Mouse (Mus musculus): ENCODE results near the gene Immp2l.
"Not testable (repeated sequence)": the region's sequence is repeated elsewhere in the genome, so short reads cannot be mapped to it uniquely, and the experiment has no call there.

Immp2l gene

GRCm38 (mm10) chr12:41674861-41675260 lies 651.0 kb downstream of the Immp2l start:
- no peak for DNase-seq (ENCODE audit: low spot score)

- DNase-seq (ENCODE audit: low spot score) = no peak
Measured at GRCm38 (mm10) chr12:41680141-41680540, 656.3 kb downstream of the Immp2l start.

DNA sequence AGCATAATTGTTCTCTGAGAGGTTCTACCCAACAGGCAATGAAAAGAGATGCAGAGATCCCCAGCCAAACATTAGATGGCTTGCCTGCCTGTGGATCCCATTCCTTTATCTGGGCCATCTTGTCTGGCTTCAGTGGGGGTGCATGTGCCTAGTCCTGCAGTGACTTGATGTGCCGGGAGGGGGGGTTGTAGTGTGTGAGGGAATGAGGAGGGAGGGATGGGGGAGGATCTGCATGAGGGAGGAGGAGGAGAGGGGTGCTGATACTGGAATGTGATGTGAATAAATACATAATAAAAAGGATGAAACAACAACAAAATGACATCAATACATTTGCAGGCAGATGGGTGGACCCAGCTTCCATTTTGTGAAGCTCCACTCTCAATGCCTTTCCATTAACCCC lies 658.3 kb downstream of the Immp2l start:
- no peak for DNase-seq (ENCODE audit: low spot score)

DNA sequence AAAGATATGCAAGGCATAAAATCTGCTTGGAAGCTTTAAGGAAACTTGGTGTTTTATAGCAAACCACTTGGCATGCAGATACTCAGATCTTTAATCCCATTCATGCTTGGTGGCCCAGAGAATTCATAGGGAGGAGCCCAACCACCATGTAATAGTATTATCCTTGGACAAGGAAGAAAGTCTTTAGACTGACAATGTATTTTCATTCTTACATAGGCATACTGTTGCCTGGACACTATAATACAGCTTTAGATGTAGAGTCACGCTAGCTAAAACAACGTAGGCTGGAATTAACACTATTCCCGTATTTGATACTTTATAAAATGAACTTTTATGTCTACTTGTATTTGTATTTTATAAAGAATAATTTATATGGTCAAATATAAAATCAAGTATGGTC lies 665.9 kb downstream of the Immp2l start:
- DNase-seq (ENCODE audit: low spot score) = no peak

- DNase-seq (ENCODE audit: low spot score) = no peak
Measured at GRCm38 (mm10) chr12:41710608-41711007, 686.7 kb downstream of the Immp2l start.

GRCm38 (mm10) chr12:41716946-41717345 lies 693.1 kb downstream of the Immp2l start:
- no peak for DNase-seq (ENCODE audit: low spot score)

- no peak for DNase-seq (ENCODE audit: low spot score)
Measured at GRCm38 (mm10) chr12:41724585-41724984, 700.7 kb downstream of the Immp2l start.

DNA sequence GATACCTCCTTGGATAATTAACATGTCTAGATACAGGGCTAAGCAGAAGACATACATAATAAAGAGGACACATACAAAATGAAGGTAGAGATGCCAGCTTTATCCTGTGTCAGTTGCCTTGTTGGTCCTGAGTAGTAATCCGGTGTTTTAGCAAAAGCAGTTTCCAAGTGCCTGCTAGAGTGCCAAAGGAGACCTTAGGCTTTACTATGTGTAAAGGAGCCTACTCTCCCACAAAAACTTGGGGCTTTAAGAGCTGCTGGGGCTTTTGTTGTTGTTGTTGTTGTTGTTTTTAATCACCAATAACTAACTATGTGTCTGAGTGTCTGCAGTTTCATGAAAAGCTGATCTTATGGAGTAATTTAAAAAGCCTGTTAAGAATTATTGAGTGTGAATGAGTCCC lies 702.8 kb downstream of the Immp2l start:
- no peak for DNase-seq (ENCODE audit: low spot score)

GRCm38 (mm10) chr12:41727221-41727620 lies 703.3 kb downstream of the Immp2l start:
- DNase-seq (ENCODE audit: low spot score) = no peak

GRCm38 (mm10) chr12:41727764-41728338 lies 704.0 kb downstream of the Immp2l start:
- no peak for DNase-seq (ENCODE audit: low spot score)

DNA sequence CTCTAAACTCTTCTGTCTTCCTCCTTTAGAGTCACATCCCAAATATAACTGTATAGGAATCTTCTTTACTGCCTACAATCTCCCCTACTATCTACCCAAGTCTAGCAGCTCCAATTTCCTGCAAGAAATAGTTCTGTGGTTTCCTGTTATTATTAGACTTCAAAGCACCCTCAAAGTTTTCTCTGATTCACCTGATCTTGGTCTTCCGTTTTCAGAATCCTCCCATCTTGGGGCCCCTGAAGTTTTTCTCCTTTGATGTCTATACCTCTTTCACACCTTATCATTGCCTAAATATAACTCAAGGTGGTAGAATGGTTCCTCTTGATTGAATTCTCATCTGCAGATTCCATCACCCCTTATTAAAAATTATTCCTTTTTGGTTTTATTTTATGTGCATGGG lies 704.6 kb downstream of the Immp2l start:
- no peak for DNase-seq (ENCODE audit: low spot score)

DNA sequence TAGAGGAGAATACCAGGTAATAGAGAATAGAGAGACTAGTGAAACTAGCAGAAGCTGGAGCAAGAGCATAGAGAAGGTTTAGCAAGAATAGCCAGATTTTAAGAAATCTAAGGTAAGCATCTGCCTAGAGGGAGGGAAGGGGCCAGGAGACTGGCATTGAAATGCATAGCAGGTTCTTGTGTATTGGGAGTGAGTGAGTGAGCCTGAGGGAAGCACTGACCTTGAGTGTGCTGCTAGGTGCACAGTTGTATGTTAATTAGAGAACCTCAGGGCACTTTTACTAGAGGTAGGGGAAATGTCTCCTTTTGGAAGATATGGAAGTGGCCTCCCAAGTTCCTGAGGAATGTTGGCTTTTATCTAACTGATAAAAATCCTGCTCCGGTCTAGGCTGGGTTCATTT lies 705.9 kb downstream of the Immp2l start:
- DNase-seq (ENCODE audit: low spot score) = no peak

- DNase-seq (ENCODE audit: low spot score) = no peak
Measured at GRCm38 (mm10) chr12:41733168-41733567, 709.3 kb downstream of the Immp2l start.

GRCm38 (mm10) chr12:41742887-41743286 lies 719.0 kb downstream of the Immp2l start:
- DNase-seq (ENCODE audit: low spot score) = no peak

- DNase-seq (ENCODE audit: low spot score) = no peak
Measured at GRCm38 (mm10) chr12:41763396-41763795, 739.5 kb downstream of the Immp2l start.

DNA sequence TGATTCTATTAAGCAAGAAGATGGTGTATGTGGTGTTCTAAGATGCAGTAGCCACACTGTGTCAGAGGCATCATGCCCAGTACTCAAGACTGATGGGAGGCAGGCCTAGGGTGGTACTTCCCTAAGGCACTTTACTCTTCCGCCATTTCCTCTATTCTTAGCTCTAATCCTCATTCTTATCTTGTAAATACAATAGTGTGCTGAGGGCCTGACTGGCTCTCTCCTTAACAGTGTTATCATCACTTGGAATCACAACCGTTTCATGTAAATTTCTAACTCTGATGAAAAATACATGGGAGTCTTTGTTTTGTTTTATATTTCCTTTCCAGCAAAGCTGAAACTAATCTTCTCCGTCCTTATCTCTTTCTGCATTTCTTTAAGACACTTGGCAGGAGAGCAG lies 750.1 kb downstream of the Immp2l start:
- DNase-seq (ENCODE audit: low spot score) = no peak

GRCm38 (mm10) chr12:41774623-41775323 lies 750.9 kb downstream of the Immp2l start:
- DNase-seq (ENCODE audit: low spot score) = no peak

DNA sequence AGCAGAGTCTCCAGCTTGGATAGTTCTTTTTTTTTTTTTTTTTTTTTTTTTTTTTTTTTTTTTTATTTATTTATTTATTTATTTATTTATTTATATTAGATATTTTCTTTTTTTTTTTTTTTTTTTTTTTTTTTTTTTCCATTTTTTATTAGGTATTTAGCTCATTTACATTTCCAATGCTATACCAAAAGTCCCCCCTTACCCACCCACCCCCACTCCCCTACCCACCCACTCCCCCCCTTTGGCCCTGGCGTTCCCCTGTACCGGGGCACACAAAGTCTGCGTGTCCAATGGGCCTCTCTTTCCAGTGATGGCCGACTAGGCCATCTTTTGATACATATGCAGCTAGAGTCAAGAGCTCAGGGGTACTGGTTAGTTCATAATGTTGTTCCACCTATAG lies 753.9 kb downstream of the Immp2l start:
- DNase-seq (ENCODE audit: low spot score) = not testable (repeated sequence)

GRCm38 (mm10) chr12:41793681-41794080 lies 769.8 kb downstream of the Immp2l start:
- not testable (repeated sequence) for DNase-seq (ENCODE audit: low spot score)

- DNase-seq (ENCODE audit: low spot score) = no peak
Measured at GRCm38 (mm10) chr12:41829517-41829916, 805.6 kb downstream of the Immp2l start.

GRCm38 (mm10) chr12:41831731-41832130 lies 807.8 kb downstream of the Immp2l start:
- DNase-seq (ENCODE audit: low spot score) = no peak

DNA sequence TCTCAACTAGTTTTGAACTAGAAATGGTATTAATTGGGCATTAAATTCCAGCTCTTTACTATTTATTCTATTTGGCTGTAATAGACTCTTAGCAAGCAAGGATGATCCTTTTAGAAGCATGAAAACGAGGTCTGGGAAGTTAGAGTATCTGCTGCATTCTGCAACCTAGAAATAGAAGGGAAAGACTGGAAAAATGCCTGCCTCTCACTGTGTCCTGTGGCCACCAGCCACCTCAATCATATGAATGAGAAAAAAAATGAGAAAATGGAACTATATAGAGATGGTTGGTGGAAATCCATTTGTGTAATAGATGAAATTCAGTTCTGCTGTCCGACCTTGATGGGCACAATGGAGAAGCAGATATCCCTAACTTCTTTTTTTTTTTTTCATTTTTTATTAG lies 810.8 kb downstream of the Immp2l start:
- DNase-seq (ENCODE audit: low spot score) = no peak

DNA sequence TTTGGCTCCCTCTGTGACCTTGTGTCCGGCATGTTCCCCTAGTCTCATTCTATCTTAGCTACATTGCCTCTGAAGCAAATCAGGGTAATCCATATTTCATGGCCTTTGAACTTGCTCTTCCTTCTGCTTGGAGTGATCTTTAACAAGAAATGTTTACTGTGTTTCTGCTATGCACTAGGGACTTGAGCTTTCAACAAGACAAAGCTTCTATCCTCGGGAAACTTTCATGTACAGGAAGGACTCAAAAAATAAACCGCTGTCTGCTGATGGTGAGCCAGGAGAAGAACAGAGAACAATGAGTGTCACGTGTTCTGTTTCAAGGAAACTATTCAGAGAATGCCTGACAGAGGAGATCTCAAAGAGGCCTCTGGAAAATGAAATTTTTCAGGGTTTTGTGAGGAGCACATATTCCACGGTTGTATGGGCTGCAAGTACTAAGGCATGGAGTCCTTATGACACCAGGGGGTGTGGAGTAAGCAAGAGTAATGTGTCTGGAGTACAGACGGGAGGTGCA lies 814.5 kb downstream of the Immp2l start:
- DNase-seq (ENCODE audit: low spot score) = no peak

DNA sequence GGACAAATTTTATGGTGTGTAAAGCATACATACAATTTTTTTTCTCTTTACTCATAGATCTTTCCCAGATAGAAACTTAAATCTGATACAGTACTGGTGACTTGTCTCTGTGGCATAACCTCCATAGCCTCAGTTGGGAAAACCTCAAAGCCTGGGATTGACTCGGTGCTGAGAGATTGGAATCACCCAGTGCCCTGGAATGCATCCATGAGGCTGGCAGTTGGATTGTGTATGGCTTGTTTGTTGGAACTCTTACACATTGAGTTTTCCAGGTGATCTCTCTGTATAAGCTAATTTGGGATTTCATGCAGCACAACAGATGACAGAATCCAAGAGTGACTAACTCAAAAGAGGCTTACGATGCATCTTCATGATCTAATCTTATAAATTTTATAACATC lies 815.4 kb downstream of the Immp2l start:
- DNase-seq (ENCODE audit: low spot score) = no peak
